Mouse (Mus musculus): ENCODE results near the gene Chrdl2. TPM values are rescaled to one million over a fixed set of nuclear protein-coding genes. Genes with fewer than 3 reads are reported as not detected.

The Chrdl2 gene
- total and polyA plus RNA-seq, 3 experiments = 0.05 TPM; not detected in 2

DNA sequence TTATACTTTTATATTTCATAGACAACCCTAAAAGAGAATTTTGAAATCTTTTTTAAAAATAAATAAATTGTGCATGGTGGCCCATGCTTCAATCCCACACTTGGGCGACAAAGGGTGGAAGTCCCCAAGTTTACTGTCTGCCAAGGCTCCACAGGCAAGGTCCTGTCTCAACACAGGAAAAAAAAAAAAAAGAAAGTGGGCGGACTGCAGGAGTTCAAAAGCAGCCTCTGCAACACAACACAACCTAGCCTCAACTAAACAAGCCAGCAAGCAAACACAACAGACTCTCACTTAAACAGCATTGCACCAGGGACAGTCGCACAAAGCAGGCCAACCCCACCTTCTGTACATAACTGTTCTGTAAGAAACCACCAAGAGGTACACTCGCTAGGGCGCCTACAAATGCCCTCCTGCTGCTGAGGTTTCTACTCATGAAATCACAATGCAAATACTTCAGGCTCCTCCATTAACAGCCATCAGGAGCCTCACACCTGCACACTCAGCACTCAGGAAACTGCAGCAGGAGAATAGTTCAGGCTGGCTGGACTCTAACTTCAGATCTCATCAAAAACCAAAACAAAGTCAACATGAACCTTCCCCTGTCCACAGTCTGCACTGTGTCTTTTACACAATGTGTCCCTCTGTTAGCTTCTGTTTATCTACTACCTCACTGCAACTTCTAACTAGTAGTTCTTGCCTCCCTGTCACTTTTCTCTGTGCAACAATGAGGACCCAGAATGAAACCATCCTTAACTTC lies 30.0 kb upstream of the Chrdl2 start:
- Histone ChIP-seq H3K4me3 (ENCODE audit: low read depth, low read length) (no peak overlapping the region), H3K36me3 (replicated peaks) (peaks cover 41% of the 10 kb centered on the region), H3K9me3 (replicated peaks) (no peaks in the 10 kb centered on the region), H3K27me3 (ENCODE audit: insufficient read depth, low read length) (no peaks in the 10 kb centered on the region), H3K4me1 (ENCODE audit: insufficient read depth, low read depth, low read length) (peaks cover 23% of the 10 kb centered on the region)
- ATAC-seq (ENCODE audit: extremely low read depth, insufficient number of reproducible peaks, low FRiP score, poor library complexity, severe bottlenecking) (no peak), DNase-seq (ENCODE audit: low spot score) (no peak)
- TF ChIP-seq CTCF (IDR thresholded peaks at IDR 0.05; ENCODE audit: low read depth, low read length) (no peak), GATA1 (IDR thresholded peaks at IDR 0.05; ENCODE audit: borderline replicate concordance, low read length) (no peak), GATA2 (IDR thresholded peaks at IDR 0.05; ENCODE audit: borderline replicate concordance, low read depth, low read length) (no peak), TAL1 (conservative IDR thresholded peaks at IDR 0.05; ENCODE audit: low read depth, low read length) (no peak), POLR2AphosphoS5 (IDR thresholded peaks at IDR 0.05; ENCODE audit: insufficient replicate concordance, low read depth, low read length) (no peak)

DNA sequence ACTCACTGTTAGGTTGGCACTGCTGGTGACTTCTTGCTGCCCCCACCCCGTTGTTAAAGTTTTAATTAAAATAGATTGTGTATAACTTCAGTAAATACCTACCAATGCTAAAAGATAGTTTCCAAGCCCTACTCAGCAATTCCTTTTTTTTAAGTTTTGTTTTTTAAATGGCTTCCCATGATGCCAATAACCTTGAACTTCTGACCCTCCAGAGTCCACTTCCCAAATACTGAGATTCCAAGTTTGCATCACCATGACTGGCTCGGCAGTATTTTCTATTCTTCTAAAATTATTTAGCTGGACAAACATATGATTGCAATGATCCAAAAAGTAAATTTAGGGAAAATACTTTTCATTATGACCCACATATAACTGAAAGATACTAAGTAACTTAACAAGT lies 27.9 kb upstream of the Chrdl2 start:
- TF ChIP-seq POLR2AphosphoS5 (IDR thresholded peaks at IDR 0.05; ENCODE audit: insufficient replicate concordance, low read depth, low read length) (no peak), GATA1 (IDR thresholded peaks at IDR 0.05; ENCODE audit: borderline replicate concordance, low read length) (no peak), CTCF (IDR thresholded peaks at IDR 0.05; ENCODE audit: low read depth, low read length) (no peak), GATA2 (IDR thresholded peaks at IDR 0.05; ENCODE audit: borderline replicate concordance, low read depth, low read length) (no peak), TAL1 (conservative IDR thresholded peaks at IDR 0.05; ENCODE audit: low read depth, low read length) (no peak)
- H3K4me1 ChIP-seq (ENCODE audit: insufficient read depth, low read depth, low read length) = peaks cover 27% of the 10 kb centered on the region
- H3K27me3 ChIP-seq (ENCODE audit: insufficient read depth, low read length) = peaks cover 7% of the 10 kb centered on the region
- peaks cover 28% of the 10 kb centered on the region for H3K36me3 ChIP-seq (replicated peaks)
- no peak overlapping the region for H3K4me3 ChIP-seq (ENCODE audit: low read depth, low read length)
- DNase-seq (ENCODE audit: low spot score) (no peak), ATAC-seq (ENCODE audit: extremely low read depth, insufficient number of reproducible peaks, low FRiP score, poor library complexity, severe bottlenecking) (no peak)
- no peaks in the 10 kb centered on the region for H3K9me3 ChIP-seq (replicated peaks)

DNA sequence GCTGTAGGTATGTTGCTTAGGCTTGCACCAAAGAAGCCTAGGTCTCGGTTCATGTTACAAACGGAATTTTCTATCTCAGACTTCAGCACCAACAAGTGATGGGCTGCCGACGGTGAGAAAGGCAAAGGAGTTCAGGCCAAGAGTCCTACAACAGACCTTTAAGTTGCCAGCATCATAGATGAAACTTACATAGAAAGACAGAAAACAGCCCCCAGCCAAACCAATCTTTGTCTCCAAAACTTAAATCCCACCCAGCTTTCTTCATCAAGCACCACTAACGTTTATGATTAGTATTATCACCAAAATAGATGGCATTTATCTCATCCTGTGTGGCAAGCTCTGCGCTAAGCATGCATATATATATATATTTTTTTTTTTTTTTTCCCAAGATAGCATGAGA lies 26.9 kb upstream of the Chrdl2 start:
- DNase-seq (ENCODE audit: low spot score) (no peak), ATAC-seq (ENCODE audit: extremely low read depth, insufficient number of reproducible peaks, low FRiP score, poor library complexity, severe bottlenecking) (no peak)
- TF ChIP-seq CTCF (IDR thresholded peaks at IDR 0.05; ENCODE audit: low read depth, low read length) = no peak
- TF ChIP-seq GATA2 (IDR thresholded peaks at IDR 0.05; ENCODE audit: borderline replicate concordance, low read depth, low read length) = no peak
- TF ChIP-seq GATA1 (IDR thresholded peaks at IDR 0.05; ENCODE audit: borderline replicate concordance, low read length) = no peak
- no peak for TF ChIP-seq TAL1 (conservative IDR thresholded peaks at IDR 0.05; ENCODE audit: low read depth, low read length)
- no peak for TF ChIP-seq POLR2AphosphoS5 (IDR thresholded peaks at IDR 0.05; ENCODE audit: insufficient replicate concordance, low read depth, low read length)

DNA sequence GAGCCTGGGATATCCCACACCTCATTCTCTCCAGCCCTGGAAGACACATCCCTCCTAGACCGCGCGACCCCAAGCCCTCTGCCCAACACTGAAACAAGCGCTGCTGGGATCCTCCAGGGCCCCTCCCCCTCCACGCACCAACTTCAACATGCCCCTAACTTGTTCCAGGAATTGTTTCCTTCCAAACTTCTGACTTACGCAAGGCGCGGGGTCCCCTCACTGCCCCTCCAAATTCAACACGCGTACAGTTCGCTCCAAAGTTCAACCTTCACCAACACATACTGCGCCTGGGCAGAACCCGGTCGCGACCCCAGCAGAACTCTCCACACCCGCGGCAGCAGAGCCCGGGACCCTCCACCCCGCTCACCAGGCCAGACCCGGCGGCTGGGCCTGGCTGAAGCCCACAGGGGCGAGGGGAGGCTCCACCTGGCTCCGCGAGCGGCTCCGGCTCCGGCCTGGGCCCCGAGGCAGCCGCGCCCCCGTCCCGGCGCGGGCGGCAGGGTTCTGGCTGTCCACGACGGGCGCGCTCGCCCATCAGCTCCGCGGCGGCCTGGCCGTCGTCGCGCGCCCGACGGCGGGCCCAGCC lies 26.3 kb upstream of the Chrdl2 start:
- Histone ChIP-seq H3K9me3 (replicated peaks) (no peaks in the 10 kb centered on the region), H3K4me1 (ENCODE audit: insufficient read depth, low read depth, low read length) (peaks cover 22% of the 10 kb centered on the region), H3K27me3 (ENCODE audit: insufficient read depth, low read length) (peaks cover 22% of the 10 kb centered on the region), H3K36me3 (replicated peaks) (peaks cover 15% of the 10 kb centered on the region), H3K4me3 (ENCODE audit: low read depth, low read length) (peak overlapping the region; percentile 94)
- ATAC-seq (ENCODE audit: extremely low read depth, insufficient number of reproducible peaks, low FRiP score, poor library complexity, severe bottlenecking) (no peak), DNase-seq (ENCODE audit: low spot score) (peak; percentile 15)
- no peak for TF ChIP-seq TAL1 (conservative IDR thresholded peaks at IDR 0.05; ENCODE audit: low read depth, low read length)
- TF ChIP-seq CTCF (IDR thresholded peaks at IDR 0.05; ENCODE audit: low read depth, low read length) = no peak
- no peak for TF ChIP-seq GATA2 (IDR thresholded peaks at IDR 0.05; ENCODE audit: borderline replicate concordance, low read depth, low read length)
- TF ChIP-seq POLR2AphosphoS5 (IDR thresholded peaks at IDR 0.05; ENCODE audit: insufficient replicate concordance, low read depth, low read length) = no peak
- no peak for TF ChIP-seq GATA1 (IDR thresholded peaks at IDR 0.05; ENCODE audit: borderline replicate concordance, low read length)

More for the DNA sequence above, 26.9 kb upstream of the Chrdl2 start:
- Histone ChIP-seq H3K4me3 (ENCODE audit: low read depth, low read length) (peak overlapping the region; percentile 94), H3K27me3 (ENCODE audit: insufficient read depth, low read length) (peaks cover 17% of the 10 kb centered on the region), H3K4me1 (ENCODE audit: insufficient read depth, low read depth, low read length) (peaks cover 25% of the 10 kb centered on the region), H3K9me3 (replicated peaks) (no peaks in the 10 kb centered on the region), H3K36me3 (replicated peaks) (peaks cover 20% of the 10 kb centered on the region)

DNA sequence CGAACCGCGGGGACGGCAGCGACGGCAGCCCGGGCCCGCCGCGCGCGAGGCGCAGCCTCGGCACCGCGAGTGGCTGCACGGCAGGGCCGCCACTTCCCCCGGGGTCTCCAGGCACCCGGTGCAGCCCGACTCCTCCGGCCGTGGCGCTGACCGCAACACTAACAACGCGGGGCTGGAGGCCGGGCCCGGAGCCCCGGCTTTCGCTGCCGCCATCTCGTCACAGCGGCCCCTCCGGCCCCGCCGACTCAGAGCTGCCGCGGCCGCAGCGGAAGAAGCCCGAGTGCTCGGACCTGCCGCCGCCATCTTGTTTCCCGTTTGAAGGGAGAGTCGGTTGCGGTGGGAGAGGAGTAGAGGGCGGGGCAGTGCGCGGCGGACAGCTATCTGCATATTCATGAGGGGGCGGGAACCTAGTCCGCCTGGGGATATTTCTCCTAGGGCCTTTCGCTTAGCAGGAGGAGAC lies 25.8 kb upstream of the Chrdl2 start, which contains the start of gene Rnf169:
Gene Rnf169 (minus strand): TSS at position 317 of the 460 bp plus-strand sequence.
- TF ChIP-seq GATA2 (IDR thresholded peaks at IDR 0.05; ENCODE audit: borderline replicate concordance, low read depth, low read length) (no peak), CTCF (IDR thresholded peaks at IDR 0.05; ENCODE audit: low read depth, low read length) (no peak), GATA1 (IDR thresholded peaks at IDR 0.05; ENCODE audit: borderline replicate concordance, low read length) (no peak), TAL1 (conservative IDR thresholded peaks at IDR 0.05; ENCODE audit: low read depth, low read length) (no peak), POLR2AphosphoS5 (IDR thresholded peaks at IDR 0.05; ENCODE audit: insufficient replicate concordance, low read depth, low read length) (no peak)
- DNase-seq (ENCODE audit: low spot score) (peak; percentile 83), ATAC-seq (ENCODE audit: extremely low read depth, insufficient number of reproducible peaks, low FRiP score, poor library complexity, severe bottlenecking) (peak; percentile 93)
- peak within 1 kb of the TSS; percentile 94 for H3K4me3 ChIP-seq (ENCODE audit: low read depth, low read length)
- no peaks in the 10 kb centered on the region for H3K9me3 ChIP-seq (replicated peaks)
- H3K4me1 ChIP-seq (ENCODE audit: insufficient read depth, low read depth, low read length) = peaks cover 22% of the 10 kb centered on the region
- H3K27me3 ChIP-seq (ENCODE audit: insufficient read depth, low read length) = peaks cover 27% of the 10 kb centered on the region
- peaks cover 13% of the 10 kb centered on the region for H3K36me3 ChIP-seq (replicated peaks)

DNA sequence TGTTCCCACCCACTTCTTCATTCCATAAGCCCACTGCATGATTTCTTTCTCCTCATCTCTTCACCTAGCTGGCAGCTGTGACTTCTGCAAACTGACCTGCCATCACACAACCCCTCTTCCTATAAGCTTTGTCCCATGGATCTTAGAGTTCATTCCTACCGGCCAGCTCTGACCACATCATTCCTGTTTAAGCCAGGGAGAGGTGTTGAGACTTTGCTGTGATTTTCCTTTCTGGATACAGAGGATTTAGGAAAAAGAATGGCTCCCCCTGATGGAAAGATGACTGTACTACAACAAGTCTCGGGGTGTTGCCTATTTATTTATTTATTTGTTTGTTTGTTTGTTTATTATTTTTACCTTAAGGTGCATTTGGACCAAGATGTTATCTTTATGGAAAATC lies 24.7 kb upstream of the Chrdl2 start:
- Histone ChIP-seq H3K36me3 (replicated peaks) (peaks cover 6% of the 10 kb centered on the region), H3K27me3 (ENCODE audit: insufficient read depth, low read length) (peaks cover 36% of the 10 kb centered on the region), H3K4me3 (ENCODE audit: low read depth, low read length) (no peak overlapping the region), H3K4me1 (ENCODE audit: insufficient read depth, low read depth, low read length) (peaks cover 14% of the 10 kb centered on the region), H3K9me3 (replicated peaks) (no peaks in the 10 kb centered on the region)
- DNase-seq (ENCODE audit: low spot score) (no peak), ATAC-seq (ENCODE audit: extremely low read depth, insufficient number of reproducible peaks, low FRiP score, poor library complexity, severe bottlenecking) (no peak)
- no peak for TF ChIP-seq POLR2AphosphoS5 (IDR thresholded peaks at IDR 0.05; ENCODE audit: insufficient replicate concordance, low read depth, low read length)
- TF ChIP-seq TAL1 (conservative IDR thresholded peaks at IDR 0.05; ENCODE audit: low read depth, low read length) = no peak
- no peak for TF ChIP-seq GATA1 (IDR thresholded peaks at IDR 0.05; ENCODE audit: borderline replicate concordance, low read length)
- no peak for TF ChIP-seq GATA2 (IDR thresholded peaks at IDR 0.05; ENCODE audit: borderline replicate concordance, low read depth, low read length)
- TF ChIP-seq CTCF (IDR thresholded peaks at IDR 0.05; ENCODE audit: low read depth, low read length) = no peak
